Mouse (Mus musculus): ENCODE results near the gene Psd4.

The Psd4 gene

GRCm38 (mm10) chr2:24386158-24386963 lies 19.0 kb downstream of the Psd4 start:
- DNase-seq (ENCODE audit: low spot score), result no peak

- DNase-seq (ENCODE audit: low spot score), result no peak
These were observed 19.6 kb downstream of the Psd4 start for GRCm38 (mm10) chr2:24386964-24387320.

- DNase-seq (ENCODE audit: low spot score), result no peak
These were observed 20.2 kb downstream of the Psd4 start for GRCm38 (mm10) chr2:24387361-24388283.

- DNase-seq (ENCODE audit: low spot score), result no peak
These were observed 25.9 kb downstream of the Psd4 start for GRCm38 (mm10) chr2:24393251-24393650.

- no peak for DNase-seq (ENCODE audit: low spot score)
These were observed 29.7 kb downstream of the Psd4 start for GRCm38 (mm10) chr2:24397115-24397514.

GRCm38 (mm10) chr2:24400711-24401110 lies 33.3 kb downstream of the Psd4 start:
- DNase-seq (ENCODE audit: low spot score), result no peak

GRCm38 (mm10) chr2:24405345-24406012 lies 38.1 kb downstream of the Psd4 start:
- peak; percentile 77 for DNase-seq (ENCODE audit: low spot score)

- DNase-seq (ENCODE audit: low spot score), result no peak
These were observed 40.5 kb downstream of the Psd4 start for GRCm38 (mm10) chr2:24407701-24408485.

GRCm38 (mm10) chr2:24409166-24409565 lies 41.8 kb downstream of the Psd4 start:
- peak; percentile 43 for DNase-seq (ENCODE audit: low spot score)

GRCm38 (mm10) chr2:24413172-24413571 lies 45.8 kb downstream of the Psd4 start:
- no peak for DNase-seq (ENCODE audit: low spot score)

- no peak for DNase-seq (ENCODE audit: low spot score)
These were observed 46.3 kb downstream of the Psd4 start for GRCm38 (mm10) chr2:24413677-24414076.

GRCm38 (mm10) chr2:24416668-24417067 lies 49.3 kb downstream of the Psd4 start:
- DNase-seq (ENCODE audit: low spot score), result no peak

- no peak for DNase-seq (ENCODE audit: low spot score)
These were observed 49.7 kb downstream of the Psd4 start for GRCm38 (mm10) chr2:24417106-24417505.

GRCm38 (mm10) chr2:24417564-24417963 lies 50.2 kb downstream of the Psd4 start:
- no peak for DNase-seq (ENCODE audit: low spot score)

- peak; percentile 60 for DNase-seq (ENCODE audit: low spot score)
These were observed 54.0 kb downstream of the Psd4 start for GRCm38 (mm10) chr2:24421211-24421863.

- DNase-seq (ENCODE audit: low spot score), result no peak
These were observed 55.4 kb downstream of the Psd4 start for GRCm38 (mm10) chr2:24422815-24423214.

GRCm38 (mm10) chr2:24425630-24426029 lies 58.2 kb downstream of the Psd4 start:
- no peak for DNase-seq (ENCODE audit: low spot score)

GRCm38 (mm10) chr2:24427866-24428675 lies 60.7 kb downstream of the Psd4 start:
- DNase-seq (ENCODE audit: low spot score), result no peak

GRCm38 (mm10) chr2:24429806-24430205 lies 62.4 kb downstream of the Psd4 start:
- DNase-seq (ENCODE audit: low spot score), result no peak

- DNase-seq (ENCODE audit: low spot score), result no peak
These were observed 67.3 kb downstream of the Psd4 start for GRCm38 (mm10) chr2:24434670-24435069.
